Mouse (Mus musculus): ENCODE measurements at regions not wholly inside any gene's neighbourhood (a gene's known extent, or its start where the extent isn't known, plus 50 kb on each side); places are given as distances from the start of the nearest gene placed in this dataset.

GRCm38 (mm10) chr13:42490956-42491680, 189.3 kb upstream of the Phactr1 start:
- TF ChIP-seq POLR2A (IDR thresholded peaks at IDR 0.05; ENCODE audit: low read depth, low read length) (no peak), CTCF (conservative IDR thresholded peaks at IDR 0.05; ENCODE audit: insufficient read depth, insufficient read length, low read depth, low read length) (no peak)
